Mouse (Mus musculus) forebrain, postnatal 0 days (tissue): ENCODE measurements at regions not wholly inside any gene's neighbourhood (a gene's known extent, or its start where the extent isn't known, plus 50 kb on each side); places are given as distances from the start of the nearest gene placed in this dataset.

Source experiments
- ATAC-seq: fragments of 200-750 bp; cut with Nextera tagmentation; 2 replicates; pipeline ENCODE4 v1.8.0; 2017; ENCODE audit warnings: mild to moderate bottlenecking, moderate library complexity
- DNase-seq: peaks from one replicate; pipeline ENCODE4 v3.0.0-alpha.2; 2015
- H3K27ac ChIP-seq: fragments of 300-500 bp; sonication (generic); 2 replicates; pipeline ENCODE4 v1.5.1; 2014; ENCODE audit warnings: low read depth, mild to moderate bottlenecking, antibody characterized with exemption, low read length, moderate library complexity, mixed read lengths
- H3K27me3 ChIP-seq: fragments of 300-500 bp; sonication (generic); 2 replicates; pipeline ENCODE4 v1.6.1; 2014; ENCODE audit warnings: mild to moderate bottlenecking, low read length, mixed read lengths; ENCODE audit not compliant: insufficient read depth
- H3K36me3 ChIP-seq: fragments of 300-500 bp; sonication (generic); 2 replicates; pipeline ENCODE4 v1.6.1; 2014; ENCODE audit warnings: mild to moderate bottlenecking, moderate library complexity; ENCODE audit not compliant: insufficient read depth
- H3K4me1 ChIP-seq: fragments of 300-500 bp; sonication (generic); 2 replicates; pipeline ENCODE4 v1.6.1; 2014; ENCODE audit warnings: antibody characterized with exemption; ENCODE audit not compliant: insufficient read depth
- H3K4me2 ChIP-seq: fragments of 300-500 bp; sonication (generic); 2 replicates; pipeline ENCODE4 v1.6.1; 2014; ENCODE audit warnings: low read depth, mild to moderate bottlenecking, moderate library complexity
- H3K4me3 ChIP-seq: fragments of 300-500 bp; sonication (generic); 2 replicates; pipeline ENCODE4 v1.5.1; 2014; ENCODE audit warnings: low read depth, low read length, mixed read lengths
- H3K9ac ChIP-seq: fragments of 300-500 bp; sonication (generic); 2 replicates; pipeline ENCODE4 v1.6.1; 2014; ENCODE audit warnings: mild to moderate bottlenecking
- H3K9me3 ChIP-seq: fragments of 300-500 bp; sonication (generic); 2 replicates; pipeline ENCODE4 v1.6.1; 2016; ENCODE audit warnings: low read length
- CTCF ChIP-seq: sonication (generic); IDR thresholded peaks from 2 replicates; pipeline ENCODE4 v1.5.1; 2016; ENCODE audit warnings: antibody characterized with exemption, control low read depth, low read depth
- WGBS: fragments of 180-500 bp; shearing (Covaris S2); extraction: QIAGEN DNeasy Blood & Tissue Kit; methylation state at CpG from one replicate; pipeline ENCODE4 v1.1.7; 2014; 5-methylcytosine and 5-hydroxymethylcytosine counted together

GRCm38 (mm10) chr5:33495900-33496529 lies 62.2 kb upstream of the Nkx1-1 start:
- peak; percentile 93 for TF ChIP-seq CTCF
- Histone ChIP-seq H3K4me1 (no peaks in the 10 kb centered on the region), H3K27ac (no peak overlapping the region), H3K4me3 (no peak overlapping the region), H3K4me2 (no peak overlapping the region), H3K27me3 (peaks cover 3% of the 10 kb centered on the region; the same call in 1 of the 2 replicates), H3K9ac (no peak overlapping the region), H3K36me3 (no peaks in the 10 kb centered on the region), H3K9me3 (no peaks in the 10 kb centered on the region)
- ATAC-seq (peak; percentile 87), DNase-seq (peak; percentile 84)
- WGBS = 21% methylated on average over 6 of the region's 6 CpGs

- no peak for DNase-seq
- 44% methylated on average over 6 of the region's 6 CpGs for WGBS
- H3K27ac ChIP-seq = no peak overlapping the region
- H3K9me3 ChIP-seq = no peaks in the 10 kb centered on the region
- peaks cover 3% of the 10 kb centered on the region; the same call in 1 of the 2 replicates for H3K27me3 ChIP-seq
- no peak overlapping the region for H3K9ac ChIP-seq
- no peaks in the 10 kb centered on the region for H3K36me3 ChIP-seq
- ATAC-seq = no peak
- H3K4me3 ChIP-seq = no peak overlapping the region
- no peak for TF ChIP-seq CTCF
- no peaks in the 10 kb centered on the region for H3K4me1 ChIP-seq
- H3K4me2 ChIP-seq = no peak overlapping the region
Measured at GRCm38 (mm10) chr5:33495276-33495675, 61.5 kb upstream of the Nkx1-1 start.

GRCm38 (mm10) chr5:33492604-33493315 lies 59.0 kb upstream of the Nkx1-1 start:
- 86% methylated on average over 11 of the region's 11 CpGs for WGBS
- no peak for TF ChIP-seq CTCF

GRCm38 (mm10) chr5:33489286-33489685 lies 55.5 kb upstream of the Nkx1-1 start:
- no peak for ATAC-seq
- H3K36me3 ChIP-seq = no peaks in the 10 kb centered on the region
- TF ChIP-seq CTCF = no peak

More at GRCm38 (mm10) chr5:33492604-33493315, 59.0 kb upstream of the Nkx1-1 start:
- H3K9ac ChIP-seq = no peak overlapping the region
- peak; percentile 34; the same call in 1 of the 2 replicates for ATAC-seq
- H3K4me2 ChIP-seq = no peak overlapping the region
- no peaks in the 10 kb centered on the region for H3K9me3 ChIP-seq
- no peak for DNase-seq
- H3K27ac ChIP-seq = no peak overlapping the region
- no peaks in the 10 kb centered on the region for H3K36me3 ChIP-seq
- H3K4me3 ChIP-seq = no peak overlapping the region
- H3K4me1 ChIP-seq = no peaks in the 10 kb centered on the region
- peaks cover 3% of the 10 kb centered on the region; the same call in 1 of the 2 replicates for H3K27me3 ChIP-seq

GRCm38 (mm10) chr5:33488152-33488561 lies 54.4 kb upstream of the Nkx1-1 start:
- no peak overlapping the region for H3K4me2 ChIP-seq
- H3K9ac ChIP-seq = no peak overlapping the region
- H3K27me3 ChIP-seq = no peaks in the 10 kb centered on the region
- H3K27ac ChIP-seq = no peak overlapping the region
- H3K4me1 ChIP-seq = no peaks in the 10 kb centered on the region
- 0 out of 2 replicates have a peak, but pooled peaks have one; percentile 14 for ATAC-seq
- no peaks in the 10 kb centered on the region for H3K36me3 ChIP-seq
- no peak for DNase-seq
- TF ChIP-seq CTCF = no peak
- H3K4me3 ChIP-seq = no peak overlapping the region
- H3K9me3 ChIP-seq = no peaks in the 10 kb centered on the region
- WGBS = 6% methylated on average over 9 of the region's 9 CpGs

More at GRCm38 (mm10) chr5:33489286-33489685, 55.5 kb upstream of the Nkx1-1 start:
- Histone ChIP-seq H3K27ac (no peak overlapping the region), H3K4me2 (no peak overlapping the region), H3K4me1 (no peaks in the 10 kb centered on the region), H3K27me3 (no peaks in the 10 kb centered on the region), H3K4me3 (no peak overlapping the region), H3K9ac (no peak overlapping the region), H3K9me3 (no peaks in the 10 kb centered on the region)
- 76% methylated on average over 6 of the region's 6 CpGs for WGBS
- no peak for DNase-seq

- 76% methylated on average over 15 of the region's 15 CpGs for WGBS
Measured at GRCm38 (mm10) chr5:33485765-33486164, 52.0 kb upstream of the Nkx1-1 start.

More at GRCm38 (mm10) chr5:33485765-33486164, 52.0 kb upstream of the Nkx1-1 start:
- Histone ChIP-seq H3K27me3 (no peaks in the 10 kb centered on the region), H3K4me1 (no peaks in the 10 kb centered on the region), H3K4me3 (no peak overlapping the region), H3K9me3 (no peaks in the 10 kb centered on the region), H3K9ac (no peak overlapping the region), H3K36me3 (no peaks in the 10 kb centered on the region), H3K27ac (no peak overlapping the region), H3K4me2 (no peak overlapping the region)
- ATAC-seq (no peak), DNase-seq (no peak)
- TF ChIP-seq CTCF = no peak
